Mouse (Mus musculus): ENCODE results near the gene Ptgir.
"Not testable (repeated sequence)": the region's sequence is repeated elsewhere in the genome, so short reads cannot be mapped to it uniquely, and the experiment has no call there.

Gene Ptgir

DNA sequence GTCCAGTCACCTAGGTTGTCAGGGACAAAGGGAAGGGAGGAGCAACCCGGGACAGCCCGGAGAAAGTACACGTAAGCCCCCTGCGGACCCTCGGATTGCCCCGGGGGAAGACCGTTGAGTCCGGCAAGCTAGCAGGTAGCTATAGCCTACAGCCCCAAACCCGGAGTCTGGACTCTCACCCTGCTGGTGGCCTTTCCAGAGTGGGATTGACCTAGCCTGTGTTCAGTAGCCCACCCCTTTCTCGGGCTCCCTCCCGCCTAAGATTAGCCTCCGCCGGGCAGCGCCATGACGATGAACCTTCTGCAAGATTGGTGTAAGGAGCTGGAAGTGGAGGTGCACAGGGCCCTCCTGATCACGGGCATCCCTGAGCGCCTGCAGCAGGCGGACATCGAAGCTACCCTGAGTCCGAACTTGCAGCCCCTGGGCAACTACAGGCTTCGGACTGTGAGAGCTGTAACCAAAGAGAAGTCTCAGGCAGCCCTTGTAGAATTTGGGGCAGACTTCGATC, 38.6 kb downstream of the Ptgir start:
- DNase-seq, result no peak

DNA sequence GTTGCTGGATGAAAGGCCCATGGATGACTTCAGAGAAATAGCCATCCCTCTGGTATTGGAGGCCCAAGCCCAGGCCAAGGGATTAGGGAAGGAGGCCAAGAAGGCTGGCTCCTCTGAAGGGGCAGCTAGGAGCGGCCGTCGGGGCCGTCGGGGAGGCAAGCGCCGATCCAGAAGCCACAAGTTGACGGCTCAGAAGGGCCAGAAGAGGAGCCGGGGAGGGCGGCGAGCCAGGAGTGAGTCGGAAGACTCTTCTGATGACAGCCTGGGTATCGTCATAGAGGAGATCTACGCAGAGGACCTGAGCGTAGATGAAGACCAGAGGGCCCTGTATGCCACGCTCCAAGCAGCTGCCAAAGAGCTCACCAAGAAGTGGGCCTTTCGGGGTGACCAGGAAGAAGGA, 39.1 kb downstream of the Ptgir start:
- no peak for DNase-seq

DNA sequence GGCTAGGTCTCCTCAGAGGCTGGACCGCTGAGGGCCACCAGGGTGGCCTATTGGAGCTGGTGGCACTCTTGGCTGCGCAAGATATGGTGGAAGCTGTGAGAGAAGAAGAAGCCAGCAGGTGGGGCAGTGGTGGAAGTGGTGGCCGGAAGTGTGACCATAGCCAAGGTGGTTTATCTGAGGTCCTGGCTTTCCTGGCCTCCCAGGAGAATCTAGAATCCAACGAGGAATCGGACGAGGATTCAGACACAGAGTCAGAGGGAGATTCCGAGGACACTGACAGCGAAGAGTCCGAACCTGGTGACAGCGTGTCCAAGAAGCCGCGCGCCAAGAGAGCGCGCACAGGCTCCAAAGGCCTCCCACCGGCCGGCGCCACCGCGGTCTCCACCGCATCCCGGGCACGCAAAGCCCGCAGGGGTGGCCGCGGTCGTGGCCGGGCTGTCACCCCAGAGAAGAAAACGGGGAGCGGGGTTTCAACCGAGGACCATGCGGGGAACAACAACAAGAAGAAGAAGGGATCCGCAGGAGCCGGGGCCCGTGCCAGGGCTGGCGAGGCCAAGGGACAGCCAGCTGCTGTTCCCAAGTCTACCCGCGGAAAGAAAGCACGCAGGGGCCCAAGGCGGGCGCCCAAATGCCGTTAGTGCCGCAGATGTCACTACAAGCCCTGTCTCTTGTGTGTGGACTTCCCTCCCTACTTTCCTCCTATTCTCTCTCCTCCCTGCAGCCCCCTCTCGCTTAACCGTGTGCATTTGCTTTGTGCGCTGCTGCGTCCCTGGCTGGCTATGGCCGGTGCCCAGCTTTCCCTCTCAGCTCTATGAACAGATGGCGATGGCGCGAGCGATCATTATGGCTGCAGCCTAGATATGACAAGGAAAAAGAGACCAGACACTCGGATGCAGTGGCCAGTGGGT, 40.4 kb downstream of the Ptgir start:
- DNase-seq, result no peak

DNA sequence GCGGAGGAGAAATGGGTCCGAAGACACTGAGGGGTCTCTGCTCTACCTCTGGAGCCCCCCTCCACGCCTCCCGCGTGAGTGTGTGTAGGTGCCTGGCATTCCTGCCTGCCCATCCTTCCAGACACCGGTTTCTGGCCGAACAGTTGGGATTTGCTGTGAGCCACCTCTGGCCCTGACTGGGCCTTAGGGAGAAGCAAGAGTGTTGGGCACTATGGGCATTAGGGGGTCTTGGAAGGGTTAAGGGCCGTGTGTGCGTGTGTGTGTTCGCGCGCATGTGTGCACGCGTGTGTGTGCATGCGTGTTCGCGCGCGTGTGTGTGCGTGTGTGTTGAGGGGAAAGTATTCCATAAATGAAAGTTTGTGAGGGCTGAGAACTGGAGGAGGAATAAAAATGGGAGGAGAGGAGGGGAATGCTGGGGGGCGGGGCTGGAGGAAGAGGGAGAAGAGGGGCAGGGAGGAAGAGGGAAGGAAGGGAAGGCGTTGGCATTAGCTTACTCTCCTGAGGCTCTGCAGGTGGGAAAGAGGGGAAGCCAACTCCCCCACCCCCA, 41.1 kb downstream of the Ptgir start:
- no peak for DNase-seq

DNA sequence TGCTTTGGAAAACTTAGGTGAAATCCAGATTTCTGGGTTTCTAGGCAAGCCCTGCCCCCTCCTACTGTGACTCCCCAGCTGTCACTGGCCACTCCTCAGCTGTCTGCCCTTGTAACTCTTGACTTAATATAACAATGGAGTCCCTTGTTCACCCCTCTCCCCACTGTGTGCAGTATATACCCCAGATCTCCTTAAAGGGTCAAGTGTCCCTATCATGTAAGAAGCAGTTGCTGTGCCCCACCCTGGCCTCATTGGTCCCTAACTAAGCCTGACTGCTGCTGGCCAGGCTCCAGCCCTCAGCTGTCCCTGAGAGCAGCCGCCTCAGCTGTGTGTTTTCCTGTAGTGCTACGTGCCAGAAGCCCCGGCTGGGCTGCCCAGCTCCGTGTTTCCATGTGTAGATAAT, 41.7 kb downstream of the Ptgir start:
- DNase-seq, result no peak

DNA sequence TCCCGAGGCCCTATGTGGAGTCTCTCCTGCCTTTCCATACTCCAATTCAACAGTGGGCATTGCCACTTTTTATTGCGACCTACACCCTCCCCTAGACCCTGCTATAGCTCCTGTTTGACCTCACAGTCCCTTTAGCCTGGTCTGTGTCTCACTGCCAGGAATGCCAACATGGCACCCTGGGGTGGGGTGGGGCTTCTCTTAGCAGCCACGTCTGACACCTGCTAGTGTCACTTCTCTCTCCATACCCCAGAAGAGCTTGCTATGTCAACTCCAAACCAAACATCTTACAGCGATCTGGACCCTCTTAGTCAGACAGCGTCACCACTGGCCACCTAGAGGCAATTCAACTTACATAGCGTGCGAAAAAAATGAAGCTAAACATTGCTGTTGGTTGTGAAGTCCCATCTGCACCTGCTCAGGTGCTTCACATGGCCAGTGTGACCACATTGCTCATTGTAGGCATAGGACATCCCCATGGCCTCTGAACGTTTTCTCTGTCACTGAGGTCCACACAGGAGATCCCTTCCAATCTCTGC, 42.7 kb downstream of the Ptgir start:
- no peak for DNase-seq

DNA sequence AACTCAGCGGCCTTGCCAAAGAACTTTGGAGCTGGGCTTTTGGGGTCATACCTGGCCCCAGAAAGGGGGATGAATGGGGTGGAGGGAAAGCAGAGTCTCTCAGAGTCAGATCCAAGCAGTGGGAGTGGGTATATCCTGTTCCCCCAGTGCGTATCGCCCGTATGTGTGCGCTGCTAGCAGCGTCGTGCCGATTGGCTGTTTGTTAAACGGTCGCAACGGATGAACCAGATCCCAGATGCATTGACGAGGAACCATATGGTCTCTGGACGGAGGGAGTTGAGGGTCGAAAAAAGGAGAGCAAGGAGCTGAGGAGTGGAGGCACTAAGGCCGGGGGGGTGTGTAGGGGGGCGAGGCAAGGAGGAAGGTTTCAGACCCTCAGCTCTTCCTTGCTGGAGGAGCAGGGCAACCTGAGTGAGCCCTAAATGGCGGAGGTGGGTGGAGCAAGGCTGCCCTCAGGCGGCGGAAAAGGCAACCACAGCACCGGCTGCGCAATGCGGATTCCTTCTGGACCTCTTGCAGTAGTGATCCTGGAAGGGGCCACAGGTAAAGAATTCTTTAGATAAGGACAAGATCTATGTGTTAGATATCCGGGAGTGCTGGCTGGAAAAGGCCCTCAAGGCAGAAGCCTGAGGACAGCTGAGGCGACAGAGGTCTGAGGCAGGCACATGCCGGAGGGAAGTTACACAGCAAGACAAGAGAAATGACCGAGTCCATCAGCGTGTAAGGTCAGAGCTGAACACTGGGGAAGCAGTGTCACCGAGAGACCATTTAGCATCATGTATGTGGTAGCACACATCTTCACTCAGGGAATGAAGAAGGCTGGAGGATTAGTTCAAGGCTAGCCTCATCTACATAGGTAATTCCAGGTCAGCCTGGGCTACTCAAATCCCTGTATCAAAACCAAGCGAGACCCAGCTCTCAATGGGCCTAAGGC, 43.9 kb downstream of the Ptgir start:
- DNase-seq, result peak; percentile 46 to 76

DNA sequence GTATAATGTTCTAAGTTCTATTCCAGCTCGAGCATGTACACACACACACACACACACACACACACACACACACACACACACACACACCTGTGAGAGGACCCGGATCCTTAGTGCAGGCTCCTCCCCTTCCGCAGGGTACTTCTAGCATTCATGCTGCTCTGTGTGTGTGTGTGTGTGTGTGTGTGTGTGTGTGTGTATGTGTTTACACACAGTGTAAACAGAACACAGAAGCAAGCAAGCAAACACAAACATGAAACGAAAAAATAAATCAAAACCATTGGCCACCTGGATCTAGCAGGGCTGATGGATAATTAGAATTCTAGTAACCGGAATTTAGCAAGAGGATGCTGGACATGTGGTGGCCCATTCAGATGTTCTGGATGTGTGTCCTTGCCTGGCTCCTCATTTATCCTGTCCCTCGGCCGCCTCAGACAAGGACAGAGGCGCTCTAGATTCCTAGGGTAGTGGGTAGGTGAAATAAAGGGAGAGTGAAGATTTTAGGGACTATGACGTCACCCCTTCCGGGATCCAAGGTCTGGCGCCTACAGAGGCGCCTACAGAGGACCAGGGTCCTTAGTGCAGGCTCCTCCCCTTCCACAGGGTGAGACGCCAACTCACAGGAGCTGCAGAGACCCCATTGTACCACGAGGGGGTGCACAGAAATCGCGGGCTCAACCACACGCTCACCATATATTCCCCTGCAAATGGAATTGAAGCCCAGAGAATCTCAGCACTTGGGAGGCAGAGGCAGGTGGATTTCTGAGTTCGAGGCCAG, 44.8 kb downstream of the Ptgir start:
- peak; percentile 58 to 73 for DNase-seq

DNA sequence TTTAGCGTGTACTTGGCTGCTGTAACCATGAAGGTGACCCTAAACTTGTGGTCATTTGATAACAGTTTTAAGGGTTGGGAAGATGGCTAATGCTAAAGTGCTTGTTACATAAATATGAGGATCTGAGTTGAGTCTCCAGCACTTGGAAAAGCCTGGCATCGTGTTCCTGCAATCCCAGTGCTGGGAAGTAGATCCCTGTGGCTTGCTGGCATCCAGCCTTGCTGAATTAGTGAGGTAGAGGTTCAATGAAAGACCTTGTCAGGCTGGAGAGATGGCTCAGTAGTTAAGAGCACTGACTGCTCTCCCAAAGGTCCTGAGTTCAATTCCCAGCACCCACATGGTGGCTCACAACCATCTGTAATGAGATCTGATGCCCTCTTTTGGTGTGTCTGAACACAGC, 47.5 kb downstream of the Ptgir start:
- DNase-seq, result not testable (repeated sequence)

DNA sequence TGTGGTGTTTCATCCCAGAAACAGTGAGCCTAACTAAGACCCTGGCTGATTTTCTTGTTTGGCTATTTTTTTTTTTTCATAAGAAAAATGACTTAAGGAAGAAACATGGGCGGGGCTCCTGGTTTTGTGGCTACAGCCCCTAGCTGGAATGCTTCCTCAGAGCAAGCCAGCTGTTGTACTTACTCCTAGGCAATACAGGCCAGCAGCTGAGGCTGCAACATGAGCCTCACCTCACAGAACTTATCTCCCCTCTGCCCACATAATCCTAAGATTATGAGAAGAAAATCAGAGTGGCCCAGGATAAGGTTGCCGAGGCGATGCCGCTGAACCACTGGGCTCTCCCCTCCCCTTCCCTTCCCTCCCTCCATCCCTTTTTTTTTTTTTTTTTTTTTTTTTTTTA, 49.4 kb downstream of the Ptgir start:
- no peak for DNase-seq

DNA sequence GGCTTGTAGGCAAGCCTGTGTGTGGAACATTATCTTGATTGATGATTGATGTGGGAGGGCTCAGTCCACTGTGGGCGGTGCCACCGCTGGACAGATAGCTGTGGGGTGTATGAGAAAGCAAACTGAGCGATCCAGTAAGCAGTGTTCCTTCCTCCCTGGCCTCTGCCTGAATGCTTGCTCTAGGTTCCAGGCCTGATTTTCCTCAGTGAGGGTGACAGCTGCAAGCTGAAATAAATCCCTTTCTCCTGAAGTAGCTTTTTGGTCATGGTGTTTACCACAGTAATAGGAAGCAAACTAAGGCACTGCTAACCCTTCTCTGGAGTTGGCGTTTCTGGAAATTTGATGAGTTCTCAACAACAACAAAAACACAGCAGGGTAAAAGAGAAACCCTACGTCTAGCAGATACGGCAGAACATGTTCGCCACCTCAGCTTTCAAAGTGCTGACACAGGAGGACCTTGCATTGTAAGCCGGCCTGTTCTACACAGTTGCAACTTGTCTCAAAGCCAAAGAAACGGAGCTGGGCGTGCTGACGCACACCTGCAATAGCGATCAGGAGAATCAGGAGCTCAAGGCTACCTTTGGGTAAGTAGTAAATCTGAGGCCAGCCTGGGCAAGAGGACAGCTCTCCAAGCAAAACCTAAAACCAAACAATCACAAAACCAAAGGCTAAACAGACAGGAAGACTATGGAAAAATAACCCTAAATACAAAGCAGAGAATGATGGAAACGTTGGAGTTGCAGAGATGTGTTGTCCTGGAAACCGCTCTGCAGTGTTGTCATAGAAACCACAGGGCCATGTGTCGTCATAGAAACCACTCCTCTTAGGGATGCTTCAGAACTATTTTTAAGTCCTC, 50.3 kb downstream of the Ptgir start:
- no peak for DNase-seq

DNA sequence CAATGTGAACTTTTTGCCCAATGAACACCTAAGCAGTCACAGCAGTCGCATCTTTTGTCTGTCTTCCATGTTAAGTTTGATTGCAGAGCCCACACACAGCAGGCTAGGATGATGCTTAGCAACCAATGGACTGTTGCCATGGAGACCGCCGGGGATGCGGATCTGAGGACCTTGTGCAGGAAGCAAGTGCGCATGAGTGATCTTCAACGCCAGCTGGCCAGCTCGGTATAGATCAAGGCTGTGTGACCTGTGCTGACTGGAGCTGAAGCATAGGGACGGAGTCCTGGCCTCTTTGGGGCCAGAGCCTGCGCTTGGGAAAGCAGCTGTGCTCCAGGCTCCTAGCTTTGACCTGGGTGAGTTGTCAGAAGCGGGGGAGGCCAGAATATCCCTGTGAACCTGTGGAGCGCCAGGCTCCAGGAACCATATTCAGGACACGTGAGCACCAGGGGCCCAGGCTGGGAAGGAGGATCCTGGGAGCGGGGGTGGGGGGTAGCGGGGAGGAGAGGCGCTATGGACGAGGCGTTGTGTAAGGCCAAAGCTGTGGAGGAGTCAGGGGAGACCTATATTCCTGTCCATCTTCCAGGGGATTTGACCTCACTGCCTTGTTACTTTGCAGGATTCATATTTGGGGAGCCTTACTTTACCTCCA, 53.4 kb downstream of the Ptgir start, which contains the start of gene Pnmal1:
Gene Pnmal1, plus strand, starts transcription at position 141 of the 649 bp plus-strand sequence.
- no peak for DNase-seq

Measured in kidney, adult 8-10 months (tissue).